Mouse (Mus musculus) liver, postnatal 0 days (tissue): ENCODE results near the gene Prr23a2. TPM values are rescaled to one million over a fixed set of nuclear protein-coding genes. Genes with fewer than 3 reads are reported as not detected.

ENCODE experiments used
- ATAC-seq: fragments of 200-750 bp; cut with Nextera tagmentation; 2 replicates; pipeline ENCODE4 v1.8.0; 2017; ENCODE audit warnings: mild to moderate bottlenecking, moderate library complexity
- DNase-seq: peaks from one replicate; pipeline ENCODE4 v3.0.0-alpha.2; 2016
- H3K27ac ChIP-seq: fragments of 300-500 bp; sonication (generic); 2 replicates; pipeline ENCODE4 v1.5.1; 2014; ENCODE audit warnings: antibody characterized with exemption, moderate library complexity, mild to moderate bottlenecking, low read depth
- H3K27me3 ChIP-seq: fragments of 300-500 bp; sonication (generic); 2 replicates; pipeline ENCODE4 v1.6.1; 2014; ENCODE audit warnings: low read length, control low read depth, mixed read lengths; ENCODE audit not compliant: insufficient read depth
- H3K36me3 ChIP-seq: fragments of 300-500 bp; sonication (generic); replicated peaks from 2 replicates; pipeline ENCODE4 v1.6.1; 2014; ENCODE audit warnings: mild to moderate bottlenecking, control low read depth, low read length, moderate library complexity, mixed read lengths; ENCODE audit not compliant: insufficient read depth
- H3K4me1 ChIP-seq: fragments of 300-500 bp; sonication (generic); 2 replicates; pipeline ENCODE4 v1.6.1; 2014; ENCODE audit warnings: antibody characterized with exemption, mild to moderate bottlenecking, control low read depth; ENCODE audit not compliant: insufficient read depth
- H3K4me2 ChIP-seq: fragments of 300-500 bp; sonication (generic); 2 replicates; pipeline ENCODE4 v1.6.1; 2014; ENCODE audit warnings: low read depth, mild to moderate bottlenecking, low read length, moderate library complexity, mixed read lengths
- H3K4me3 ChIP-seq: fragments of 300-500 bp; sonication (generic); 2 replicates; pipeline ENCODE4 v1.5.1; 2014; ENCODE audit warnings: low read depth, low read length
- H3K9ac ChIP-seq: fragments of 300-500 bp; sonication (generic); replicated peaks from 2 replicates; pipeline ENCODE4 v1.6.1; 2014; ENCODE audit warnings: mild to moderate bottlenecking, moderate library complexity
- H3K9me3 ChIP-seq: fragments of 300-500 bp; sonication (generic); 2 replicates; pipeline ENCODE4 v1.6.1; 2016; ENCODE audit warnings: mild to moderate bottlenecking, control low read depth, low read length, mixed read lengths
- CTCF ChIP-seq: sonication (generic); IDR thresholded peaks from 2 replicates; pipeline ENCODE4 v1.5.1; 2016; ENCODE audit warnings: antibody characterized with exemption, low read depth
- EP300 ChIP-seq: IDR thresholded peaks from 2 replicates; pipeline ENCODE4 v1.6.1; 2016; ENCODE audit warnings: antibody characterized with exemption, low read depth, mild to moderate bottlenecking
- WGBS: fragments of 180-500 bp; shearing (Covaris S2); extraction: QIAGEN DNeasy Blood & Tissue Kit; methylation state at CpG from one replicate; pipeline ENCODE4 v1.1.7; 2014; ENCODE audit not compliant: insufficient replicate concordance; 5-methylcytosine and 5-hydroxymethylcytosine counted together
- polyA plus RNA-seq: library from polyadenylated mRNA; unstranded; fragments of >200 nt; fragmentation: Nextera tagmentation; extraction: Ambion mirVana; gene quantifications from 2 replicates; pipeline ENCODE4 v1.2.1, GENCODE M21; 2015

The Prr23a2 gene
- polyA plus RNA-seq, 1 experiment from 2014 or later = not detected

DNA sequence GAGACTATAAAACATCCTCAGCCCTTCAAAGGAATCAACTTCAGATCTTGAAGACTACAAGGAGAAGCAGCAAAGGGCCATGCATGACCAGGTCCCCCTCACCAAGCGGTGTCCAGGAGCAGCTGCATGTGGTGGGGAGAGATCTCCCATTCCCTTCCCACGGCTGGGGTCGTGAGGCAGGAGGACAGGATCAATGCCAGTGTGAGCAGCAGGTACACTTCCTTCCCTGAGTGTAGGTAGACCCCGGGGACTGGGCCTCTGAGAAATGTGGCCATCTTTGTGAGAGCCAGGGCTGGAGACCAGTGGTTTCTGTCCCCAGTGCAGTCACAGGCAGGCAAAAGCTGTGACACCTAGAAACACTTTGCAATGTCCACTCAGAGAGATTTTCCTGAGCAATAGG lies 35.8 kb upstream of the Prr23a2 start:
- Histone ChIP-seq H3K27ac (no peak overlapping the region), H3K4me2 (no peak overlapping the region), H3K27me3 (no peaks in the 10 kb centered on the region), H3K9me3 (no peaks in the 10 kb centered on the region), H3K4me1 (no peaks in the 10 kb centered on the region), H3K4me3 (no peak overlapping the region), H3K36me3 (no peaks in the 10 kb centered on the region), H3K9ac (no peak overlapping the region)
- ATAC-seq = no peak
- no peak for TF ChIP-seq EP300
- TF ChIP-seq CTCF = no peak
- 76% methylated on average over 4 of the region's 4 CpGs for WGBS
- no peak for DNase-seq

- DNase-seq = no peak
- H3K4me2 ChIP-seq = no peak overlapping the region
Measured at GRCm38 (mm10) chr9:98821067-98821466, 35.2 kb upstream of the Prr23a2 start.

DNA sequence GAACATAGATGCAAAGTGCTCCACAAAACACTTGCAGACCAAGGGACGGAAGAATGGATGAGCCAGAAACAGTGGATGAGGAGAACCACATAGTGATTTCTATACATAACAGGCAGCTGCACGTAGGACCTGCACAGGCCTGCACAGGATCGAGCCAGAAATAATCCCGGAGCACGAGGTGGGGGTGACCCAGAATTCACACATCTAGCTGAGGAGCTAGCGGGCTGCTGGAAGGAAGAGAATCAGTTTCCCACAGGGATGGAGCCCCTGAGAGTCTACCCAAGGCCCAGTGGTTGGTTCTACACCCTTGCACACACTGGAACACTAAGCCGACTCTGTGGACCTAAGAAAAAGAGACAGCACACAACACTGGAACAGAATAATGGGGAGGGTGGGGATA lies 32.5 kb upstream of the Prr23a2 start:
- Histone ChIP-seq H3K4me1 (no peaks in the 10 kb centered on the region), H3K36me3 (no peaks in the 10 kb centered on the region), H3K27ac (no peak overlapping the region), H3K9ac (no peak overlapping the region), H3K9me3 (no peaks in the 10 kb centered on the region), H3K4me2 (no peak overlapping the region), H3K4me3 (no peak overlapping the region), H3K27me3 (no peaks in the 10 kb centered on the region)
- no peak for ATAC-seq
- no peak for DNase-seq
- TF ChIP-seq CTCF (no peak), EP300 (no peak)
- 79% methylated on average over 7 of the region's 7 CpGs for WGBS

More at GRCm38 (mm10) chr9:98821067-98821466, 35.2 kb upstream of the Prr23a2 start:
- H3K27me3 ChIP-seq = no peaks in the 10 kb centered on the region
- H3K36me3 ChIP-seq = no peaks in the 10 kb centered on the region
- TF ChIP-seq EP300 (no peak), CTCF (no peak)
- H3K9me3 ChIP-seq = no peaks in the 10 kb centered on the region
- H3K4me1 ChIP-seq = no peaks in the 10 kb centered on the region
- ATAC-seq = no peak
- H3K4me3 ChIP-seq = no peak overlapping the region
- H3K27ac ChIP-seq = no peak overlapping the region
- H3K9ac ChIP-seq = no peak overlapping the region

- Histone ChIP-seq H3K9ac (no peak overlapping the region), H3K27me3 (no peaks in the 10 kb centered on the region), H3K36me3 (no peaks in the 10 kb centered on the region), H3K4me1 (no peaks in the 10 kb centered on the region), H3K4me2 (no peak overlapping the region), H3K4me3 (no peak overlapping the region), H3K9me3 (no peaks in the 10 kb centered on the region), H3K27ac (no peak overlapping the region)
- WGBS = 56% methylated on average over 5 of the region's 5 CpGs
- no peak for DNase-seq
- ATAC-seq = no peak
- TF ChIP-seq EP300 (no peak), CTCF (no peak)
Measured at GRCm38 (mm10) chr9:98829508-98829907, 26.8 kb upstream of the Prr23a2 start.

- Histone ChIP-seq H3K9ac (no peak overlapping the region), H3K4me3 (no peak overlapping the region), H3K27me3 (no peaks in the 10 kb centered on the region), H3K4me1 (no peaks in the 10 kb centered on the region), H3K27ac (no peak overlapping the region), H3K9me3 (no peaks in the 10 kb centered on the region), H3K4me2 (no peak overlapping the region), H3K36me3 (no peaks in the 10 kb centered on the region)
- no peak for DNase-seq
- no peak for TF ChIP-seq EP300
- TF ChIP-seq CTCF = no peak
- ATAC-seq = no peak
- WGBS = 68% methylated on average over 7 of the region's 7 CpGs
Measured at GRCm38 (mm10) chr9:98837537-98838074, 18.7 kb upstream of the Prr23a2 start.

GRCm38 (mm10) chr9:98842117-98842516 lies 14.2 kb upstream of the Prr23a2 start, which contains the start of gene Prr23a1:
Prr23a1 (plus strand) TSS chr9:98842503.
- Histone ChIP-seq H3K9ac (no peak within 1 kb of the TSS), H3K36me3 (no peaks in the 10 kb centered on the region), H3K4me3 (no peak within 1 kb of the TSS), H3K4me1 (no peaks in the 10 kb centered on the region), H3K9me3 (no peaks in the 10 kb centered on the region), H3K4me2 (no peak within 1 kb of the TSS), H3K27me3 (no peaks in the 10 kb centered on the region), H3K27ac (no peak within 1 kb of the TSS)
- ATAC-seq = no peak
- TF ChIP-seq EP300 = no peak
- 53% methylated on average over 22 of the region's 22 CpGs for WGBS
- no peak for DNase-seq

GRCm38 (mm10) chr9:98863463-98863862 lies 7.2 kb downstream of the Prr23a2 start:
- H3K36me3 ChIP-seq = no peaks in the 10 kb centered on the region
- no peak for DNase-seq
- H3K4me1 ChIP-seq = no peaks in the 10 kb centered on the region
- H3K4me3 ChIP-seq = no peak overlapping the region
- 71% methylated on average over 3 of the region's 3 CpGs for WGBS
- no peak overlapping the region for H3K27ac ChIP-seq
- H3K27me3 ChIP-seq = no peaks in the 10 kb centered on the region
- no peak overlapping the region for H3K9ac ChIP-seq
- no peak overlapping the region for H3K4me2 ChIP-seq
- ATAC-seq = no peak
- TF ChIP-seq EP300 = no peak
- TF ChIP-seq CTCF = no peak; the same call in 1 of the 2 replicates
- no peaks in the 10 kb centered on the region; the same call in 1 of the 2 replicates for H3K9me3 ChIP-seq
